Mouse (Mus musculus) heart, embryonic 14.5 days (tissue): ENCODE results near the gene Lrch3. TPM values are rescaled to one million over a fixed set of nuclear protein-coding genes. Genes with fewer than 3 reads are reported as not detected.

Experiments
- polyA plus RNA-seq: library from polyadenylated mRNA; unstranded; fragments of >200 nt; fragmentation: Nextera tagmentation; extraction: Ambion mirVana; gene quantifications from 2 replicates; pipeline ENCODE4 v1.2.1, GENCODE M21; 2014

Lrch3 gene
- polyA plus RNA-seq, 1 experiment from 2014 or later = 25.4 TPM

Other genes with a start within 250 kb of the Lrch3 start
- gene Muc4, start 178.2 kb upstream of the Lrch3 start, polyA plus RNA-seq = not detected in 2 replicates
- gene Muc20, start 116.7 kb upstream of the Lrch3 start, polyA plus RNA-seq = 0.08 TPM in 1 of 2 replicates, not detected in the other
- not detected in 2 replicates for gene Smbd1, start 103.6 kb upstream of the Lrch3 start, polyA plus RNA-seq
- gene Fyttd1, start 36.6 kb upstream of the Lrch3 start, polyA plus RNA-seq = 166 and 170 TPM in 2 replicates
- 30.4 and 30.7 TPM in 2 replicates for gene Rubcn, start 36.3 kb upstream of the Lrch3 start, polyA plus RNA-seq
- 1.5 and 1.9 TPM in 2 replicates for gene Iqcg, start 142.1 kb downstream of the Lrch3 start, polyA plus RNA-seq
- gene Rpl35a, start 142.4 kb downstream of the Lrch3 start, polyA plus RNA-seq = 603 and 672 TPM in 2 replicates
- gene Lmln, start 148.4 kb downstream of the Lrch3 start, polyA plus RNA-seq = 2.5 and 4.7 TPM in 2 replicates